ENCODE assay signal across 15 mouse cellular contexts in the genomic region with DNA sequence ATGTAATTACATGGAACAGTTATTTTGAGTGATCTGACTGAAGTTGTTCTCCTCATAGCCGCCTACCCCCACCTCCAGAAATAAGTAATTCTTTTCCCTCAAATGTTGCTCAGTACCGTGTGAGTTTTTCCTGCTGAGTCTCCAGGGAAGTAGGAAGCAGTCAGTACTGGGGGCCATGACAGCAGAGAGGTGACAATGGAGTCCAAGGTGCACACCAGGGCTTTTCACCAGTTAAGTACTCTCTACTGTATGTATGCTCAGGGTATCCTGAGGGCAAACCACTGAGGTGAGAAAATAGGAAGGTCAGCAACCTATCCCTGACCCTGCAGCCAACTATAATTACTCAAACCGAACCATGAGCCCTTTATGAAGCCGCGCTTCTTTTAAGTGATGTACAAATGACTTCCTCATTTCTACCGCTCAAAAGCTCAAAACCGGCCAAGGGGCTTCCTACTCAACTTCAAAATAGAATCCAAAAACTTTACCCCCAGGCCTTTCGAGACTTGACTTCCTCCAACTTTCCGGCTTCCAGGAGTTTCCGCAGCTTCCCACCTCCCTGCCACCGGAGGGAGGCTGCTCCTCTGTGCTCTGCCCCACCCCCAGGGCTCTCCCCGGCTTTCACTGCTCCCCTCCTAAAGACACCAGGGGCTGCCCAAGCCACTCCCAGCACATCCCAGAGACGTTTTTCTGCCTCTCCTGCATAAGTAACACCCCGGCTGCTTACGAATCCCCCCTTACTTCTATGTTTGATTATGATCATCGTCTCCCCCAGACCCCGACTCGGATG.
DNase-seq lines count a peak whose midpoint lies in the region; ATAC-seq and TF ChIP-seq lines count a peak whose summit lies in the region.
"Had no signal": no experiment of that assay in that cellular context is flagged by ENCODE, and none has a peak within 500 bp of the region (broad histone marks: within the 10 kb centered on the region; RNA-seq: fewer than 3 reads in every experiment).

No protein-coding gene starts in this region.

- no peak overlapping the region for H3K4me3 ChIP-seq in heart, embryonic 15.5 days
- H3K4me3 ChIP-seq in heart, adult 2 months: no peak overlapping the region
- H3K4me3 ChIP-seq in CH12.LX (replicated peaks in 1 of 3; ENCODE audit: low read depth in 2 of 3, low read length in 2 of 3, poor library complexity in 1 of 3): peak overlapping the region in 1 of 3 experiments; percentile 32
- peak overlapping the region; percentile 16 for H3K4me3 ChIP-seq in embryonic facial prominence, embryonic 13.5 days
- H3K4me3 ChIP-seq in limb, embryonic 14.5 days (replicated peaks; ENCODE audit: low read length): no peak overlapping the region
- H3K4me3 ChIP-seq: forebrain, embryonic 12.5 days; megakaryocyte, embryonic 14.5 days; neural tube, embryonic 12.5 days had no signal

- H3K79me2 ChIP-seq in heart, adult 2 months (replicated peaks; ENCODE audit: control insufficient read depth, insufficient read depth, low read length): no peaks in the 10 kb centered on the region
- no peaks in the 10 kb centered on the region for H3K79me2 ChIP-seq in CH12.LX (replicated peaks; ENCODE audit: control insufficient read depth, extremely low read depth, insufficient read depth, poor library complexity, severe bottlenecking)

- no peak overlapping the region for H3K27ac ChIP-seq in heart, embryonic 15.5 days
- H3K27ac ChIP-seq in heart, adult 2 months: no peak overlapping the region
- no peak overlapping the region for H3K27ac ChIP-seq in CH12.LX (ENCODE audit: insufficient read depth, low read depth)
- H3K27ac ChIP-seq in embryonic facial prominence, embryonic 13.5 days: no peak overlapping the region
- H3K27ac ChIP-seq in limb, embryonic 14.5 days (replicated peaks; ENCODE audit: low read depth, low read length): no peak overlapping the region
- H3K27ac ChIP-seq: forebrain, embryonic 12.5 days; neural tube, embryonic 12.5 days had no signal

- TF ChIP-seq RAD21 in CH12.LX (IDR thresholded peaks at IDR 0.05; ENCODE audit: low read depth, low read length): no peak

- H3K36me3 ChIP-seq in heart, embryonic 15.5 days: no peaks in the 10 kb centered on the region
- no peaks in the 10 kb centered on the region for H3K36me3 ChIP-seq in heart, adult 2 months (ENCODE audit: control insufficient read depth, insufficient read depth, low read length)
- peaks cover 0 to 15% of the 10 kb centered on the region in 2 experiments for H3K36me3 ChIP-seq in CH12.LX (replicated peaks in 1 of 2; ENCODE audit: control insufficient read depth in 1 of 2, insufficient read depth in 1 of 2, low read length in 1 of 2)
- no peaks in the 10 kb centered on the region for H3K36me3 ChIP-seq in embryonic facial prominence, embryonic 13.5 days
- H3K36me3 ChIP-seq in limb, embryonic 14.5 days (ENCODE audit: control insufficient read depth, insufficient read depth, low read length): no peaks in the 10 kb centered on the region
- H3K36me3 ChIP-seq: forebrain, embryonic 12.5 days; neural tube, embryonic 12.5 days had no signal

- no peaks in the 10 kb centered on the region for H3K27me3 ChIP-seq in heart, embryonic 15.5 days
- H3K27me3 ChIP-seq in heart, adult 2 months (ENCODE audit: control insufficient read depth, insufficient read depth, low read length): 0 out of 2 replicates have a peak, but pooled peaks cover 2% of the 10 kb centered on the region
- no peaks in the 10 kb centered on the region for H3K27me3 ChIP-seq in CH12.LX (replicated peaks)
- no peaks in the 10 kb centered on the region for H3K27me3 ChIP-seq in embryonic facial prominence, embryonic 13.5 days
- H3K27me3 ChIP-seq in limb, embryonic 14.5 days (ENCODE audit: control insufficient read depth, insufficient read depth, low read length): no peaks in the 10 kb centered on the region
- H3K27me3 ChIP-seq: forebrain, embryonic 12.5 days; megakaryocyte, embryonic 14.5 days; neural tube, embryonic 12.5 days had no signal

- DNase-seq in heart, adult 2 months: no peak
- peak; percentile 59 for DNase-seq in CH12.LX (ENCODE audit: extremely low read depth)
- no peak for DNase-seq in limb, embryonic 14.5 days (ENCODE audit: low spot score)
- DNase-seq in adrenal gland, postnatal 4 days (ENCODE audit: low spot score in 2 of 2): no peak
- no peak for DNase-seq in spleen, adult 12 weeks (ENCODE audit: low spot score)
- no peak for DNase-seq in layer of hippocampus, postnatal 36 days
- DNase-seq: adrenal gland, adult 2 months; cerebellum, adult 9-11 months; right cerebral cortex, postnatal 4 days; thymus, postnatal 36 days had no signal

- intact Hi-C loops in heart, adult 2 months (cut with DNase I): no loop called here

- WGBS in heart, embryonic 15.5 days: 42% methylated on average over 18 of the region's 18 CpGs
- WGBS in heart, adult 2 months: 42% methylated on average over 18 of the region's 18 CpGs
- WGBS in embryonic facial prominence, embryonic 13.5 days: 25% methylated on average over 18 of the region's 18 CpGs
- WGBS in limb, embryonic 14.5 days: 39% methylated on average over 18 of the region's 18 CpGs

- dilution Hi-C loops in CH12.LX (cut with MboI; ENCODE audit: extremely low pct_ligation_motif_present, extremely low pct_unique_long_range_greater_than_20kb, low sequenced_read_pairs): no loop called here

- no peaks in the 10 kb centered on the region; the same call in none of the 2 replicates for H3K4me1 ChIP-seq in heart, embryonic 15.5 days (replicated peaks)
- H3K4me1 ChIP-seq in heart, adult 2 months (ENCODE audit: control insufficient read depth, insufficient read depth, low read length): no peaks in the 10 kb centered on the region
- H3K4me1 ChIP-seq in CH12.LX (ENCODE audit: control insufficient read depth in 1 of 2, insufficient read depth in 2 of 2): peaks cover 6 to 75% of the 10 kb centered on the region in 2 experiments
- H3K4me1 ChIP-seq in embryonic facial prominence, embryonic 13.5 days: peaks cover 13% of the 10 kb centered on the region
- H3K4me1 ChIP-seq in limb, embryonic 14.5 days (ENCODE audit: control insufficient read depth, insufficient read depth, low read length): no peaks in the 10 kb centered on the region
- H3K4me1 ChIP-seq: forebrain, embryonic 12.5 days; megakaryocyte, embryonic 14.5 days; neural tube, embryonic 12.5 days had no signal

- no peak for TF ChIP-seq EP300 in heart, adult 2 months (IDR thresholded peaks at IDR 0.05; ENCODE audit: insufficient read depth, low read depth, low read length)
- no peak for TF ChIP-seq EP300 in CH12.LX (IDR thresholded peaks at IDR 0.05; ENCODE audit: low read length)

- H3K9me3 ChIP-seq in heart, embryonic 15.5 days (replicated peaks): no peaks in the 10 kb centered on the region
- H3K9me3 ChIP-seq in CH12.LX (replicated peaks; ENCODE audit: low read length): peaks cover 5% of the 10 kb centered on the region
- no peaks in the 10 kb centered on the region for H3K9me3 ChIP-seq in embryonic facial prominence, embryonic 13.5 days
- H3K9me3 ChIP-seq in limb, embryonic 14.5 days (ENCODE audit: control insufficient read depth, low read length): no peaks in the 10 kb centered on the region
- H3K9me3 ChIP-seq: forebrain, embryonic 12.5 days; neural tube, embryonic 12.5 days had no signal

- no peak overlapping the region for H3K9ac ChIP-seq in heart, embryonic 15.5 days
- no peak overlapping the region for H3K9ac ChIP-seq in heart, adult 2 months (ENCODE audit: low read depth, low read length)
- H3K9ac ChIP-seq in CH12.LX (ENCODE audit: insufficient read depth, low read depth): no peak overlapping the region
- H3K9ac ChIP-seq in embryonic facial prominence, embryonic 13.5 days: peak overlapping the region; percentile 17; the same call in 1 of the 2 replicates
- no peak overlapping the region for H3K9ac ChIP-seq in limb, embryonic 14.5 days (ENCODE audit: low read depth, low read length, severe bottlenecking)
- H3K9ac ChIP-seq: forebrain, embryonic 12.5 days; neural tube, embryonic 12.5 days had no signal

- no peak for TF ChIP-seq POLR2A in heart, adult 2 months (IDR thresholded peaks at IDR 0.05; ENCODE audit: insufficient read depth, low read depth, low read length)
- TF ChIP-seq POLR2A in CH12.LX (IDR thresholded peaks at IDR 0.05; ENCODE audit: low read depth, low read length): no peak
- no peak for TF ChIP-seq POLR2A in limb, embryonic 14.5 days (IDR thresholded peaks at IDR 0.05; ENCODE audit: borderline replicate concordance, extremely low read depth, insufficient read depth, insufficient read length)

- in situ Hi-C loops in CH12.LX (cut with MboI; ENCODE audit: low pct_ligation_motif_present, low pct_unique_long_range_greater_than_20kb, low sequenced_read_pairs): no loop called here

- TF ChIP-seq CTCF in heart, adult 2 months (IDR thresholded peaks at IDR 0.05): no peak
- no peak for TF ChIP-seq CTCF in CH12.LX (conservative IDR thresholded peaks at IDR 0.05 in 1 of 2, IDR thresholded peaks at IDR 0.05 in 1 of 2; ENCODE audit: low read depth in 2 of 2, low read length in 2 of 2)

- H3K4me2 ChIP-seq in heart, embryonic 15.5 days: 0 out of 2 replicates have a peak overlapping the region, but pooled peaks have one; percentile 26
- H3K4me2 ChIP-seq in CH12.LX (ENCODE audit: insufficient read depth, low read depth, poor library complexity, severe bottlenecking): no peak overlapping the region
- peak overlapping the region; percentile 50 for H3K4me2 ChIP-seq in embryonic facial prominence, embryonic 13.5 days
- peak overlapping the region; percentile 16; the same call in 1 of the 2 replicates for H3K4me2 ChIP-seq in limb, embryonic 14.5 days (replicated peaks; ENCODE audit: low read depth, low read length, severe bottlenecking)
- H3K4me2 ChIP-seq: forebrain, embryonic 12.5 days; neural tube, embryonic 12.5 days had no signal

- ATAC-seq in heart, embryonic 15.5 days (replicated peaks; ENCODE audit: insufficient number of reproducible peaks, insufficient read depth, low FRiP score, low read depth): no peak
- ATAC-seq in embryonic facial prominence, embryonic 13.5 days (ENCODE audit: insufficient number of reproducible peaks, insufficient read depth, low FRiP score, low TSS enrichment, low read depth): no peak
- ATAC-seq in limb, embryonic 14.5 days (ENCODE audit: low FRiP score, low read depth): no peak

TF ChIP-seq in CH12.LX, 34 proteins besides CTCF, POLR2A, EP300 and RAD21 (continues in another document):
- TF ChIP-seq ZC3H11A (IDR thresholded peaks at IDR 0.05; ENCODE audit: low read depth, low read length) (no peak), KAT2A (IDR thresholded peaks at IDR 0.05; ENCODE audit: insufficient replicate concordance, low read length) (no peak), USF1 (IDR thresholded peaks at IDR 0.05; ENCODE audit: low read depth, low read length) (no peak), MAX (IDR thresholded peaks at IDR 0.05; ENCODE audit: low read length) (no peak), ZKSCAN1 (IDR thresholded peaks at IDR 0.05; ENCODE audit: borderline replicate concordance, low read depth, low read length) (no peak), MXI1 (IDR thresholded peaks at IDR 0.05; ENCODE audit: low read depth, low read length) (no peak), MEF2A (IDR thresholded peaks at IDR 0.05; ENCODE audit: borderline replicate concordance, low read depth, low read length) (no peak), MAFK (IDR thresholded peaks at IDR 0.05; ENCODE audit: insufficient replicate concordance, low read length) (no peak), SIN3A (IDR thresholded peaks at IDR 0.05; ENCODE audit: low read length) (no peak), POLR2AphosphoS2 (IDR thresholded peaks at IDR 0.05; ENCODE audit: low read depth, low read length) (no peak)
